Mouse (Mus musculus) hindlimb bud, embryonic 11.5 days (tissue): ENCODE measurements at regions not wholly inside any gene's neighbourhood (a gene's known extent, or its start where the extent isn't known, plus 50 kb on each side); places are given as distances from the start of the nearest gene placed in this dataset.

Experiments
- DNase-seq: peaks from one replicate; pipeline ENCODE4 v3.0.0-alpha.2; 2012; ENCODE audit warnings: low read depth, low spot score; ENCODE audit errors: extremely low spot score

DNA sequence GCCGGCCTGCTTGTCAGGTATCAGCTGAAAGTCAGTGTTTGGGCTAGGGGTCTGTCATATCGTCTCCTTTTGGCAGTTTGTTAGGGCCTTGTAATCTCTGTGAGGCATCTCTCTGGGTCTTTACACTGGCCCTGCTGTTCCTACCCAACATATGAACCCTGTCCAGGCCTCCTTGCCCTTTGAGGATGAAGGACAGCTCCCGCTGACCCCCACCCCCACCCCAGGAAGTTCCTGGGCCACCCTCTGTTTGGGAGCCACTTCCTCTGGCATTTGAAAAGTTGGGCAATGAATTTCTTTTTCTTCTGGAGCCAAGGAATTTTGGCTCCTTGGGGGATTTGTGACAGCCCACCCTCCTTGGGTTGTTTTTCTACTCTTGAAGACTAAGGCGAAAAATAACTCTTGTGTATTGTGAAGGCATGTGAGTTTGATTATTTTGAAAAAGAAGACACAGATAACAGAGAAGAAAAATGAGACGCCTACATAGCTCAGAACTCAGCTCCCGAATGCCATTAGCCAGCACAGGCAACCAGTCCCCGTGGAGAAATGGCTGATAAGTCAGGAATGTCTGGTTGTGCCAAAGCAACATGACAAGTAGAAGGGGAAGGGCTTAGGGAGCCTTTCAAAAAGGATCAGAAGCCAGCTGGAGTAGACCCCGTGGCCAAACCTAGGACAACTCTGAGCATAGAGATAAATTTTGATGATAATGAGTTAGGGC, 249.5 kb downstream of the Gm49356 start:
- DNase-seq: no peak

DNA sequence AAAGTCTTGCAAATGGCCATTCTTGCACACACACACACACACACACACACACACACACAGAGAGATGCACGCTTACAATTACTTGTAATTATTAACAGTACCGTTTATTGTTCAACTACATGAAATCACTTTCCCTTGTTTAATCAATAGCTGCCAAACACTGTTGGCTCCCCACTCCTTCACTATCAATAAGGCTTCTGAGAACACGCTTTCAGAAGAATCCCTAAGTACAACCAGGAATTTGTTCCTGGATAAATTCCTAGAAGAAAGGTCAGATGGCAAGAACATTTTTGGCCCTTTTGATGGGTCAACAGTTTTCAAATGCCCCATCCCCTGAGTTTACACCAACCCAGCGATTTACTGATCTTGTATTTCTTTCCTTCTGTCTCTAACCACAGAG, 252.5 kb downstream of the Gm49356 start:
- DNase-seq: no peak

DNA sequence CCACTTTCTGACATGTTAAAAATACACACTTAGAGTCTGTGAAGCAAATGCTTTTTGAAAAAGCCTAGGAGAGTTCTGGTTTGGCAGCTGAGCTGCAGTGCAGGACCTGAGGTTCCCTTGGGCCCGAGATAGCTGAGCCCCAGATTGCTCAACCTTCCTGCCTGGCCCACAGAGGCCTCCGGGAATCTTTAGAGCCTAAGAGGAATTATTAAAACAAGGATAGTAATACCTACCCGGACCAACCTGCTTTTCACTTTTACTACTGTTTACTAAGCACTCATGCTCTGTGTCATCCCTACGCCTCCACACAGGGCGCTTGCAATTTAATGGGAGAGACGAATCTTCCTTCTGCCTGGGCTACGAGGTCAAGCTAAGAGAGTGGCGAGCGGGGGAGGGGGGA, 253.4 kb downstream of the Gm49356 start:
- no peak for DNase-seq

DNA sequence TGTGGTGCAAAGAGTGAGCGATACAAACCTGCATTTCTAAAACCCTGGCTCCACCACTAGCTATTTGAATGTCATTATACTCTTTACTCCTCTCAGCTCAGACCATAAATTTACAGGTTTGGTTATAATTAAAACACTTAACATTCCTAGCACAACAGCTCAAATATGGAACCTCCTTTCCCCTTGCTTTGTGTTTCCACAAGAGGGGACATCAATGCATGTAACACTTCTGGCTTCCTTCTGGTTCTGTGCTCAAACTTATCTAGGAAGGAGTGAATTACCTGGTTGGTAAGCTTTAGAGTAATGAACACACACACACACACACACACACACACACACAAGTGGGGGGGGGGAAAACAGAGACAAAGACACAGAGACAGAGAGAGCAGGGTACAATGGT, 254.8 kb downstream of the Gm49356 start:
- DNase-seq: no peak

DNA sequence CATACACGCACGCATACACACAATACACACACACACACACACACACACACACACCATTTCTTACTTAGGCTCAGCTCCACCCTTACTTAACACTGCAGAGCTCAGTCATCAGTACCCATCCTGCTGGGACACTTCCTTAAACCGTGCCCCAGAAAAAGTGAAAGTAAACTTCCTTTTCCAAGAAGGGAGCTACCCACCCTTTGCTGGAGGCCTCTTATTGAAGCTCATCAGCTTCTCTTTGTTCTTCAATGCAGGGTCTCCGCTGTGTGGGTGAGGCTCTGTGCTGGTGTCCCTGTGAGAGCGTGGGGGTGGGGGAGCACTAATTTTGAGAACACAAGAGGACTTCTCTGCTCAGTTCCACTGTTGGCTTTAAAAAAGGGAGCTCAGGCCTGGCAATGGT, 256.6 kb downstream of the Gm49356 start:
- no peak for DNase-seq

DNA sequence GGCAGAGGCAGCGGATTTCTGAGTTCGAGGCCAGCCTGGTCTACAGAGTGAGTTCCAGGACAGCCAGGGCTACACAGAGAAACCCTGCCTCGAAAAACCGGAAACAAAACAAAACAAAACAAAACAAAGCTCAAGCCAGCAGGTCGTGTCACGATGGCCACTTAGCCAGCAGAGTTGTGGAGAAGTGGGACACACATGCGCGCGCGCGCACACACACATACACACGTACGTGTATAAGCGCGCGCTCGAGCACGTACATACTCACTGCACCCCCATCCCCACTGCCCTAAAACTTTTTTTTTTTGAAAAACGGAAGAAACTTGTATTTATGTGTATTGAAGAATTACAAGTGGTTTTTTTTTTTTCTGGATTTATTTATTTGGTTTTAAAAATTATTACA, 257.0 kb downstream of the Gm49356 start:
- DNase-seq: no peak

DNA sequence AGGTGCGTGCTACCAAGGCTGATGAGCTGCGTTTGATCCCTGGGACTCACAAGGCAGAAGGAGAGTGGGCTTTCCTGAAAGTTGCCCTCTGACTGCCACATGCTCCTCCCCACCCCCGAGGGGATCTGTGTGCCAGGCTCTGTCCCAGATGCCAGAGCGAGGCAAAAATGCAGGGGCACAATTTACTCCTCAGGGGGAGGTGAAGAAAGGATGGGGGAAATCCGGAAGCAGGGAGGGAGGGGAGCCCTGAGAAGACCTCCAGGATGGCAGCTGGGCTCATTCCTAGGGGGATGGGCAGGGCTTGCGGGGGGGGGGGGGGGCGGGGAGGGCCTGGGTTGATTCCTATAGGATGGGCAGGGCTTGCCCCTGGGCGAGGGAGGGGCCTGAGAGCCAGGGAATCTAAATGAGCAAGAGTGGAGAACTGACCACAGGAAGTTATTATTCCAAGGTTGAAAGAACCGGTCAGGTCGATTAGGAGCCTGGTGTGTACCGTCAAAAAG, 257.5 kb downstream of the Gm49356 start:
- DNase-seq: no peak

DNA sequence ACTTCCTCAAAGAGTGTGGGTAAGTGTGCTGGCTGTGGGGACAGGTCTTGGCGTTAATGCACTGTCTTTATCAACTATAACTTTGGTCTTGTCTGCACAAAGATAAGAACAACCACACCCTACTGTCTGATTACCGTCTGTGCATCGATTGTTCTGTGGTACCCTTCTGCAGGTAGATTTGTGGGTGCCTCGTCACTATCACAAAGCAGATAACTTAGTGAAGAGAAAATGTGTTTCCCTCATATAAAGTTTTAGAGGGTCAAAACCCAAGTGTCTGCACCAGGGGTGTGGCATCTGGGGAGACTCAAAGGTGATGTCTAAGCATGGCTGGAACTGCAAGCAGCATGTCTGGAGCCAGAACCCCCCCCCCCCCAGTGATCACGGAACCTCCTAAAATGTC, 259.4 kb downstream of the Gm49356 start:
- no peak for DNase-seq

- no peak for DNase-seq
Measured at GRCm38 (mm10) chr15:59151506-59151905, 262.4 kb downstream of the Gm49356 start.

DNA sequence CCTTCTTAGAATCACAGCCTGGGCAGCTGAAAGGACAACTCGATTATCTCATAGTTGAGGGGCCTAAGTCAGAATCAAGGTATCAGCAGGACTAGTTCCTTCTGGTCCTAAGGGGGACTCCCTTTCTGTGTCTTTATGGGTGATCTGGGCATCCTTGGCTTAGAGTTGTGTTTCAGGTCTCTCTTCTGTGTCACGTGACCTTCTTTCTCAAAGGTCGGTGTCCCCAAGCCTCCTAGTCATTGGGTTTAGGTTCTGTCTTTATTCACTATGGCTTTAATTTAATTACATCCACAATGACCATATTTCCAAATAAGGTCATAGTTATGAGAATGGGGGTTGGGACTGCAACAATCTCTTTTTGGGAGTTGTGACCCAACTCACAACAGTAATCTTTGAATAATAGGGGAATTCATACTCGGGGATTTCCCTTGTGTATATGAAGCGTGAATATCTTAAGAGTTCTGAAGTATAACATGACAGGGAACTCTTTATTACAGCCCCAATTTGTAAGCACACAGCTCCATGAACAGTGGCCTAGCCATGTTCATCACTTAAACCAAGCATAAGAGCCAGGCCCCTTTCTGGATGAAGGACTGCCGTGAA, 263.8 kb downstream of the Gm49356 start:
- DNase-seq: no peak

DNA sequence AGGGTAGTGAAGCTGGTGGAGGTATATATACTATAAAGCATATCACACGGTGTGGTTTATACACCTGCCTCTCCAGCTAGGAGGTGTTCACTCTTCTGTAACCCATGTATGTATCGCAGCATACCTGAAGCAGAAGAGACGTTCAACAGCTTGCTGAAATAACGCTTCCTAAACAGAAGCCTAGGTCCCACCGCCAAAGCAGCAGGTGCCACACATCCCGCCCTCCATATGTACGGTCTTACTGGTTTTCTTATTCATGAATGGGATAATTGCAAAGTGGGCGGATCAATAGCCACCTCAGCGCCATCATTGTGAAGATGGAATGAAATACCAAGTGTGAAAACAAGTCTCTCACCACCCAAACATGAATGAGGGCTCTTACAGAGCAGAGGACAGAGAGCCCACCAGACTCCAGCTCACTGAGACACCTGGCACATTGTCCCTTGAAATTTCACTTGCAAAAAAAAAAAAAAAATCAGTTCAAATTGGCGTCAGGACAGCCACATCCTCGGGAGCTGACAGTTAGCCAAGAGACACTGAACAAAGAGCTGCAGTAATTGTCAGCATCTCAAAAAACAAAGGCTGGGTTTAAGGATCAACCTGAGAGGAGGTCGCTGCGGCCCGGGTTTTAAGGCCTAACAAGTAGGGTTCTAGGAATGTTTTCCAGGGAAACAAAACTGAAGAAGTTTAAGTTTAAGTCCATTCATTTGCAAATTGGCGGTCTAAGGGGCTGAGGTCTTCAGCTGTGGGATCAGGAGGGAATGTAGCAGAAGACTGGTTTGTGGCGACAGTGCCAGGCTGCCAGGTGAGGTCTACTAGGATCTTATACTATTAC, 264.5 kb downstream of the Gm49356 start:
- DNase-seq: no peak

GRCm38 (mm10) chr15:59154407-59155288, 265.6 kb downstream of the Gm49356 start:
- no peak for DNase-seq

GRCm38 (mm10) chr15:59155289-59155623, 266.2 kb downstream of the Gm49356 start:
- DNase-seq: no peak

DNA sequence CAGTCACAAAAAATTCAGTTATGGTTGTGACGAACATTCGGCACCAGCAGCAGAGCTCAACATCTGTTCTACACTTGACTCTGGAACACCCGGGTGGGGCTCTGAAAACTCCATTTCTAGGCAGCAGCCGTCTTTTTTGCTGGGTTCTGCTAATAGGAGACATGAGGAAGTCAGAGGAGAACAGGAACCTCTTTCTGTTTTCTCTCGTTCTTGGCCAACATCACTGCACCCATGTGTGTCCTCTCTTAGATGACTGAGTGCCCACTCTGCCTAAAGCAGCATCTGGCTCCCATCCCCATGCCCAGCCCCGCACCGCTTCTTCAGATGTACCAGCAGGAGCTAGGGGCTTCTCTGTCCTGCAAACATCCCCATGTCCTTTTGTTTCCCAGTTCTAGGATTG, 267.2 kb downstream of the Gm49356 start:
- DNase-seq: no peak

GRCm38 (mm10) chr15:59158760-59159159, 269.7 kb downstream of the Gm49356 start:
- DNase-seq: no peak

DNA sequence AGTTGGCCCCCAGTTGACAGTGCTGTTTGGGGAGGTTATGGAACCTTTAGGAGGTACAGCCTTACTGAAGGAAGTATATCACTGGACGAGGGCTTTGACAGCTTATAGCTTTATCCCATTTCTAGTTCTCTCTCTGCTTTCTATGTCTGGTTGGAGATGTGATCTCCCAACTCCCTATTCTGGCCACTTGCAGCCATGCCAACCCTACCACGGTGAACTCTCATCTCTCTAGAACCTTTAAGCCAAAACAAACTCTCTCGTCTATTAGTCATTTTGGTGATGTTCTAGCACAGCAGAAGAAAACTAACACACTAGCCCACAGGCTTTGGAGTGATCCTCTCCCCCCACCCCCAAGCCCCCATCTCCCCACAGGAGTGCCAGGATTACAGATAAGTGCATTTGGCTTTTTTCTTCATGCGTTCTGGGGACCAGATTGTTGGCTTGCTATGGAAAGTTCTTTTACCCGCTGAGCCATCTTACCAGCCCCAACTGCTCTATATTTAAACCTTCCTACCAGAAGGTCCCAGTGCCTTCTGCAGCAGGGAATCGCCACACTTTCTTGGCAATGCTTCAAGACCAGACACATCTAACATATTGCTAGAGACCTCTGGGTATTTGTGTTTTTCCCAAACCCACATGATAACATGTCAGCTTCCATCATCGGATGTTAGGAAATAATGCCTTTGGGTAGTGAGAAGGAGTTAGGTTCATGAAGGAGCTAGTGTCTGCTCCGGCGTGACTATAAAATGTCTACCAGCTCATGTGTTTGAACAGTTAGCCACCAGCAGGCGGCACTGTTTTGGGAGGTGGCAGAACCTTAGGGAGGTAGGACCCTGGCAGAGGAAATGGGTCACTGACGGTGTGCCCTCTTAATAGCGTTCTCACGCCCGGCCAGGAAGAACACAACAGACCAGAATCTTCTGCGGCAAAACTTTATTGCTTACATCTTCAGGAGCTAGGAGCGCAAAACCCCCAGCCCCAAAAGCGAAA, 272.1 kb downstream of the Gm49356 start:
- no peak for DNase-seq

DNA sequence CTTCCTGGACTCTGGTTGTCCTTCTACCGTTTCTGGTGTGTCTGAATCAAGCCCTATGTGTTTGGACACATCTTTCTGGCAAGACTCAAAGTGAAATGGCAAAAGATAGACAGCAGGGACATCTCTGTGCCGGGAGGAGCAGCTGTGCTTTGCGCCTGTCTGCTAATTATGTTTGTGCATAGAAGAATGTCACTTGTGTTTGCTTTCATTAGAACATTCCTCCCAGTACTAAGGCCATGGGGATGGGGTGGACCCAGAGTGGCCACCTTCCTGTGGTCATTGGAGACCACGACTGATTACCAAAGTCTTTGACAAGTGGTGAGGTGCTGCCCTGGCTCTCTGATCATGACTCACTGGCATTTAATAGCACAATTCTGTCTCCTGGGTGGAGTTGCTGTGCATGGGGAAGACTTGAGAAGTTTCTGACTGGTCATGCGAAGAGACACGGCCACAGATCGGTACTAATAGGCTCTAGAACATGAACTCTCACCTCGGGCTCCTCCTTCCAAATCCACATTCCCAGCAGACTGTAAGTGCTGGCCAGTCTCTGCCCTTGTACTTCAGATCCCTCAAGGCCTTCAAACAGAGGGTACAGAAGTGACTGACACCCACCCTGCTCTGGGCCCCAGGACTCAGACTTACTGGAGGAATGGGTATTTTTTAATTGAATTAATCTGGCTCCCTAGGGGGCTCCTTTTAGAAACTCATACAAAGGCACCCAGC, 279.0 kb downstream of the Gm49356 start:
- DNase-seq: no peak

DNA sequence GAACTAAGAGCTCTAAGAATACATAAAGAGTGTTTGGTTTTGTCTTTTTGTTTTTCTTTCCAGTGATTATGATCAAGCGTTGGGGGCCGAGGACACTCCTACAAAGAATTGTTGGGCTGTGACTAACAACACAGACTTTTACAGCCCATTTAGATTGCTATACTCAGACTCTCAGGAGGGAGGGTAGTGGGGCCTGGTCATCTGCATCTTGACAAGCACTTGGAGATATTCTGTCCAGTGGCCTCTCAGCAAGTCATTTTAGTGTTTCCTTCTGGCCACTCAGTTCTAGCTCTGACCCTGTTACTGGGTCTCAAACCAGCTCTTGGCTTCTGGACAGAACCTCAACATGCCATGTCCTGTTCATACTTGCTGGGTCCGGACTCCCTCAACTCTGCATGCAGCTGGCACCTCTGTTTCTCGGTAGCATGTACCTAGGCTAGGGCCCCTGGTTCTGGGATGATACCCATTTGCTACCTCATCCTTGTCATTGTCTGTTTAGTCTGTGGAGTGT, 279.6 kb downstream of the Gm49356 start:
- no peak for DNase-seq

- no peak for DNase-seq
Measured at GRCm38 (mm10) chr15:59169237-59169797, 280.2 kb downstream of the Gm49356 start.
